Mouse (Mus musculus) MEL-GATA-1-ER (cell line): ENCODE data around the gene Sox6.
"Not testable (repeated sequence)": the region's sequence is repeated elsewhere in the genome, so short reads cannot be mapped to it uniquely, and the experiment has no call there.

Experiments used
- DNase-seq: peaks from one replicate; pipeline ENCODE4 v3.0.0-alpha.2; 2012; ENCODE audit warnings: low read depth; ENCODE audit errors: extremely low read depth

The Sox6 gene

DNA sequence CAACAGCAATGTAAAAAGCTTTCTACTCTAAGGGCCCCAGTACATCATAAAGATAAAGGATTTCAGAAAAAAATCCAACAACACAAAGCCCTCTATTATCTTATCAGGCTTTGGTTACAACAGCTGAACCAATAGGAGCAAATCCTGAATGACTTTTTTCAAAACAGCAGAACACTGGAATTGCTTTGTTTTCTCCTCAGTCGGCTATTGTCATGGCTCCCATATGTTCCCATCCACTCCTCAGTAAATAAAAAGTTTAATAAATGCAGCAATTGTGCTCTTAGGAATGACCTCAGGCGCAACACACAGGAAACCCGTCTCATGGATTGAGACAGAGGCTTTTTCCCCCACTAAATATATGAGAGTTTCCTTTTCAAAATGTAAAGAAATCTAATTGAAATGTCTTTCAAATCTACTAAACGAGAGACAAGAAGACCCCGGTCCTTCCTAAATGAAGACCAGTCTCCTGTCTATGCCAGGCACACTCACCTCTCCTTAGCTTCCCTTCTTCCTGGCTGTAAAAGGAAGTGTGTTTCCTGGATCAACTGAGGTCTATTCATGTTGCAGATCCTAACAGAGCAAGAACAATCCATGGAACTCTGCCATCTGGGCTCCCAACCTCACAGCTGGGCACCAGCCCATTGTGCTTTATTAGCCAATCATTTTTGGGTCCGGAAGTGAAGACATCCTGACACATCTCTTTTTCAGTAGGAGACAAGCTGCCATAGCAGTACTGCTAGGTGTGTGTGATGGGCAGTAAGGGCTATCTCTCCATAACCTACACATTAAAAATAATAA lies 369.2 kb downstream of the Sox6 start:
- DNase-seq = no peak

- no peak for DNase-seq
Observed at GRCm38 (mm10) chr7:115666686-115667382, 371.8 kb downstream of the Sox6 start.

DNA sequence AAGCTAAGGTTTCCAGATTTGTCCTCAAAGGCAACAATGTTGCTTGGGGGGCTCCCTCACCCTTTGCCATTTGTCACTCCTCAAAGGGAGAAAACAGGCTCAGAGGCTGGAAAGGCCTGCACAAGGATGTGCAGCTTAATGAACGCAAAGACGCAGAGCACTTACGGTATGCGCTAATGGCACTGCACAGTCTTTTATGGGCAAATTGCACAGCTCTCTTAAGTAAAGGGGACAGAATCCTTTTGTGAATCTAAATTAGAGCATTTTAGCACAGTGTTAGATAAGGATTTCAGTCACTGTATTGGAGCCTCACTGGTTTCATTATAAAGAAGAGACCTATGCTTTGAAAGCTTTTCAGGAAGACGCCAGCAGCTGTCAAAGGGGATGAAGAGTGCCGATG lies 375.2 kb downstream of the Sox6 start:
- no peak for DNase-seq

GRCm38 (mm10) chr7:115662121-115662520 lies 376.5 kb downstream of the Sox6 start:
- no peak for DNase-seq

DNA sequence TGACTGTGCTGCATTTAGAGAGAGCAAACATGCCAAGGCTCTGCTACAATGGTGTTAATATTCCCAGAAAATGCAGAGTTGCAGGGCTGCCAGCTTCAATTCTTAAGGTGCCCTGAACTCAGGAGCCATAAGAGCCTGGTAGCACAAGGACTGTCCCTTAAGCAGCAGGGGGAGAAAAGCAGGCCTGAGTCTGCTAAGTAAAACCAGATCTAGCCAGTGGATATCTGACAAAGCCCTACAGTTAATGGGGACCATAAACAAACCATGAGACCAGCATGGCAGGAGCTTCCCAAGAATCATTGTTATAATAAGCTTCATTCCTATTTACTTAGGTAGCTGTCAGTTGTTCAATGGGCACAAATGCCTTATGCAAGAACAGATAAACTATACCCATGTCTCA lies 391.9 kb downstream of the Sox6 start:
- DNase-seq = no peak

DNA sequence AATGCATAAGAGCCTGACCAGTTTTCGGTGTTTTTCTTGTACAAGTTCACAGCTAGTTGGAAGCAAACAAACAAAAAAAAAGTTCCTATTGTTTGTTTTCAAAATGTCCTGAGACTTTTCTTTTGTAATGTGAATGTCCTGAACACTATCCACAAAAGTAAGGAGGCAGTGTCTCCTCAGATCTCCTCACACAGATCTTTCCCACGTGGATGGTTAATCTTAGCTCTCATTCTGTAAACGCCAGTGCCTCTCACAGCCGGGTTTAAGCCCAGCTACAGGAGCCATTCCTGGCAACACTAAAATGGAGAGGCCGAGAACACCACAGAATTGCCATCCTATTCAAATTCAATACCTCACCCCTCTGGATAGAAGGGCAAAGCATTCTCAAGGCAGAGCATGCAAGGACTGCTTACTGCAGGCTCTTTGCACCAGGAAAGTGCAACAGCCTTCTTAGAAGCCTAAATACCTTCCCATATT lies 392.6 kb downstream of the Sox6 start:
- no peak for DNase-seq

GRCm38 (mm10) chr7:115645272-115645970 lies 393.2 kb downstream of the Sox6 start:
- no peak for DNase-seq

DNA sequence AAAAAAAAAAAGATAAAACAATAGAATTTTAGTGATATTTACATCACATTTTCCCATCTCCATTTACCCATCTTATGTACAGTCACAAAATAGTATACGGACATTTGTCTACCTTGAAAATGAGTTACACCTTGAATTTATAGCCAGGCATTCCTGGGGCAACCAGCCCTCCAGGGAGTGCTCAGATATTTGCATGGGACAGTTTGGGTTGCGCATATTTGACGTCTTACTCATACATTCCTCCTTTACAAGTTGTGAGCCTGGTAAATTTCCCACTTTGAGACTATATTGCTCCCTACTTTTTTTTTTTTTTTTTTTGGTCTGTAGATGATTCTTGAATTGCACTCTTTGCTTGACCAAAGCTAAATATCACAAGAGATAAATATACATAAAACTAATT lies 407.9 kb downstream of the Sox6 start:
- DNase-seq = no peak

GRCm38 (mm10) chr7:115630287-115630686 lies 408.3 kb downstream of the Sox6 start:
- no peak for DNase-seq

GRCm38 (mm10) chr7:115628766-115629165 lies 409.8 kb downstream of the Sox6 start:
- DNase-seq = no peak

GRCm38 (mm10) chr7:115625956-115626355 lies 412.6 kb downstream of the Sox6 start:
- DNase-seq = no peak

DNA sequence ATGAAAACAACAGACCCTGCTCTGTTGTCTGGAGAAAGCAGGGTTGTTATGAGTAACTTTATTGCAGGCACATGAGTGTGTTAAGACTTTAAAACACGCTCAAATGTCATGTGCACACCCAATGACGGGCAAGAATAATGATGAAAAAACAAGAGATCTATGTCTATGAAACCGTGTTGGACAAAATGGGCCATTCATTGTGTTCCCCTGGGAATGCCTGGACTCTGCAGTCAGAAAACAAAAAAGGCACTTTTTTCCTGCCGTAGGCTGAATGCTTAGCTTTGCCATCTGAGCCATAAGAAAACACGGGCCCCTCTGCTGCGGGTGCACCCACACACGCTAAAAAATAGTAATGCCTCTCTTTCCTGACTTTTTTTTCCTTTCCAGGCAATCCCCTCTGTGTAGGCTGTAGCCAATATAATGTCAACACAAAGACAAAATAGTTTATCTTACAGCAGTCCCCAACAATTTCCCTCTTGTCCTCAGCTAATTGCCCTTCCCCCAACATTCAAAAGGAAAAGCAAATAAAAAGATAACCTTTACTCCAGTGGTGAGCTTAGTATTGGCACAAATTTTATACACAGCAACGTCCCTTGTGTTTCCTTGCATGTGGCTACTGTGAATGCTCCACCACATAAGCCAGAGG lies 413.6 kb downstream of the Sox6 start:
- DNase-seq = no peak

GRCm38 (mm10) chr7:115624451-115624850 lies 414.1 kb downstream of the Sox6 start:
- DNase-seq = no peak

DNA sequence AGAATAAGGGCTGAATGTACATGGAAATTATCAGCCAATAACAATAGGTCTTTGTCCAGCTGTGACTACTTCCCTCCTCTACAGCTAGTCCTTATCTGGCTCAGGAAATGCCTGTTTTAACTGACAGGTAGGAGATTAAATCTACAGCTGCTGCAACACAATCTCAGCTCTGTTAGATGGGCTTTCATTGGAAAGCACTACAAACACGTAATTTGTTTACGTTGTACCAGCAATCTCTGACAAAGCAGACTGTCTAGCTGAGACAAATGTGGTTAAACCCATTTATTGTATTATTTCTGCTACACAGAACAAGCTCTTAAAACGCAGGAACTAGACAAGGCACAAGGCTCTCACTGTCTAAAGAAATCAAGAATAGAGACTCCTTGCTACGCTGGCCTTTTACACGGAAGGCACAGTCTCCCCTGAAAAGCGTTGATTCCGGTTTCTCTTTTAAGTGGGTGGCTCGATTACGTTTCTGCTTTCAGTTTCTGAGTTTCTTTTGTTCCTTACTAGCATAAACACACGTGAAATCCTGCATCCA lies 422.8 kb downstream of the Sox6 start:
- DNase-seq = no peak

DNA sequence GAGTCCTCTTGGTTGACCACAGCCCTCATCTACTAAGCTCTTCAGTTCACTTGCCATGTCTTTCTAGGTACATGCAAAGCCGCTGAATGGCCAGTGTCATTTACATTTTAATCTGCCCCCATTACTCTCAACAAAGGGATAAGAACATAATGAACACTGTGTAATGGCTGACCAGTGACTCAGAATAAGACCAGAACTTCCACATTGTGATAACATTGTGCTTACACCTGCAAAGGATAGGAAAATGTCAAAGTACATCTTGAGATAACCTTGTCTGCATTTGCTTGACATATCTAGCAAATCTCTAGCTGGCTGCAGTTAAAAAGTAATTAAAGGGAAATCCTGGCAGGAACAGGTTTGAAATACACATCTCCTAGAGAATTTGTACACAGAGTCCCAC lies 431.1 kb downstream of the Sox6 start:
- DNase-seq = no peak

- DNase-seq = not testable (repeated sequence)
Observed at GRCm38 (mm10) chr7:115606125-115606524, 432.5 kb downstream of the Sox6 start.

DNA sequence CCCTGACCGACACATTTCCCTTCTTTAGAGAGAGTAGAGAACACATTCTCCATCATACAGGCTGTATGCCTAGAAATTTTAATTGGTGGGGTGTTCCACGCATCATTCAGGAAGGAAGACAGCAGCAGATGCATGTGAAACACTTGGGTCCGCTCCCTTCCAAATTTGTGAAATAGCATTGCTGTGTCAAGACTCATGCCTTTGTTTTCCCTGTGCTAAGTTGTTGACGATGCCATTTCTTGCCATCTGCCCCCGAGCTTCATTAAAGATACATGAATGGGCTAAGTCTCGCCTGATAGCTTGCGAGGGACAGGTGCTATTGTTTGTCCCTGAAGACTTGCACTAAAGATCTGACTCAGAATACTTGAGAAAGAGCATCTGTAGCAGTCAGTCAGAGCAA lies 433.7 kb downstream of the Sox6 start:
- DNase-seq = no peak

- no peak for DNase-seq
Observed at GRCm38 (mm10) chr7:115597376-115597775, 441.2 kb downstream of the Sox6 start.

GRCm38 (mm10) chr7:115580461-115580860 lies 458.1 kb downstream of the Sox6 start:
- DNase-seq = no peak

DNA sequence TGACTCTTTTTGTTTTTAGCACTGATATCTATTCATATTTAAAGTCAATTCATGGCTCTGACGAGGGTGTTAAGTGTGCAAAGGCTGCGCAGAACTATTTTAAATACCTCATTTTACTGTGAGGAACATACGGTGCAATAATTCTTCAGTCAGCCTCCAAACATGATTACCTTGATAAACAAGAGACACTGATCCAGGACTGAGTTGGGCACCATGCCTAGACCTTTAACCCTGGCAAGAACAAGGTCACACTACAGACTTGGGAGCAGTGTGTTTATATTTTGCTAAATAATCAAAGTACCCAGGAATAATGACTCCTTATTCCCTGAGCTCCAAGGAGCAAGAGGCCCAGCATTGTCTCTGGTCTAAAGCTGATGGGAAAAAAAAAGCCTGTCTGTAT lies 458.8 kb downstream of the Sox6 start:
- no peak for DNase-seq

GRCm38 (mm10) chr7:115576387-115576786 lies 462.2 kb downstream of the Sox6 start:
- no peak for DNase-seq
